Mouse (Mus musculus) layer of hippocampus, postnatal 36 days (tissue): ENCODE results near the gene Hsd17b12. TPM values are rescaled to one million over a fixed set of nuclear protein-coding genes. Genes with fewer than 3 reads are reported as not detected.
A peak's percentile ranks its signal among the peaks of the same experiment; 100 is the strongest.

Source experiments
- DNase-seq, 2 experiments: peaks; one replicate each; pipeline ENCODE4 v3.0.0; 2022
- total RNA-seq, 2 experiments: library from RNA; stranded (reverse); gene quantifications; 2 replicates each; pipeline ENCODE4 v1.2.3; 2021

Hsd17b12 gene
- total RNA-seq, 2 experiments from 2014 or later, result 70.5 to 71.0 TPM

DNA sequence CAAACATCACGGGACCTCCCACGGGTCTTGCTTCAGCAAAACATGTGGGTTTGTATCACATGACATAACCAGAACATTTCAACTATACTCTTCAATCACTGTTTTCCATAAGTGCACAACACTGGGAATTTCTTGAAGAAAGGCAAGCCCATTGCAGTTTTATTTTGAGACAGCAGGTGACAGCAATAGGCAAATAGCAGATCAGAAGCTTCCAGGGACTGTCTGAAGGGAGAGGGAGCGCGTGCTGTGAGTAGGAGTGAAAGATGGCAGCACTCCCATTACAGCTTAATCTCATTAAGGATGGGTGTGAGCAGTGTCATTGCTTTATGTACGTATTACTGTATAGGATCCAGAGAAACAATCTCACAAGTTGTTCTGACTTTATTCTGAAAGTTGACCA is 88.3 kb downstream of the Hsd17b12 start:
- no peak for DNase-seq

DNA sequence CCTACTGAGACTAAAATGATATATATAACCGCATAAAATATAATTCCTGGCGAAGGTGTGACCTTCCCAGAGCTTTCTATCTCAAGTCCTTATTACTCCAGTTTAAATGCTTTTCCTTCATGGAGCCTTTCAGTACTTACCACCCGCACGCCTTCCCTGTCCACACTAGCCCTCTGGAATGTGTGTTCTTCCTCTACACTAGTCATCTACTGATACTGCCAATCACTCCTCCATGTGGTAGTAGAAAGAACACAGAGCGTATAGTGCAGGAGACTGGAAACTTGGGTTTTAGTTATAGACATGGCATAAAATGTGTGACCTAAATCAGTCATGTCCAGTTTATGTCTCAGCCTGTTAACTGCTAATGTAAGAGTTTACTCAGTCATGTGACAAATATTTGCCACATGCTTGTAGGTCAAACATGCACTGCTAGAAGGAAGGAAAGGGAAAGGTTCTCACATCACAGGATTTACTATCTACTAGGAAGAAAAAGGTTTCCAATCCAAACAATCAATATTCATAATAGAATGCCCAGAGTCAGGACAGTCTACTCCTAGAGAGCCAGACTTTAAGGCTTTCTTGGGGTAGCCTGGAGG is 91.1 kb downstream of the Hsd17b12 start:
- no peak for DNase-seq

DNA sequence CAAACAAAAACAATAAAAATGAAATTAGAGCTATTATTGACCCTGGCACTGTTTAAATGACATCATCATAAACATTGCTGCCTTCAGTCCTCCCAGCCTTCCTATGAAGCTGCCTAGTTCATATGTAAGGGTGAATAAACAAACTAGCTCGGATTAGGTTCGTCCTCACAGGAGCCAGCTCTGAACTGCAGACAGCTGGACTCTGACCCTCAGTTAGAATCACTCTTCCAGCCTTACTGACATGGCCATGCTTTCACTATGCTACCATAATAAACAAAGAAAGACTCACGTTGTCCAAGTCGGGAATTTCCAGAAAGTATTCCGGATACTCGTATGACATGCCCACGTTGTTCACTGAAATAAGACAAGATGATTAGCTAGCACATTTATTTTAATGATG is 91.6 kb downstream of the Hsd17b12 start:
- DNase-seq, result no peak

DNA sequence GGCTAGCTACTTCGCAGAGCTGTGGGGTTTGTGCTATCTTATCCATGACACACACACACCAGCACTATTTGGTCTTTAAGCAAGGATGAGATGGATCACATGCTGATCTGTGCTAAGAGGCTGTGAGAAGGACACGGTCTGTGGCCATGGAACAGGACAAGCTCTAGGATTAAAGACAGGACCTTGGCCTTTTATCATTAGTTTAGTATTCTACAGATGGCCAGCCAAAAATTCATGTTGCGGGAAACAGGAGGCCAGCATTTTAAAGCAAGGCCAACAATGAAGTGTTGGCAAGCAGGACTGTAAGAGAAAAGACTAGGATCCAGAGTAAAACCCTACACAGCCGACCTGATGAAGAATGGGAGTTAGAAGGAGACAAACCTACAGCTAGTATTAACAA is 95.0 kb downstream of the Hsd17b12 start:
- no peak for DNase-seq

DNA sequence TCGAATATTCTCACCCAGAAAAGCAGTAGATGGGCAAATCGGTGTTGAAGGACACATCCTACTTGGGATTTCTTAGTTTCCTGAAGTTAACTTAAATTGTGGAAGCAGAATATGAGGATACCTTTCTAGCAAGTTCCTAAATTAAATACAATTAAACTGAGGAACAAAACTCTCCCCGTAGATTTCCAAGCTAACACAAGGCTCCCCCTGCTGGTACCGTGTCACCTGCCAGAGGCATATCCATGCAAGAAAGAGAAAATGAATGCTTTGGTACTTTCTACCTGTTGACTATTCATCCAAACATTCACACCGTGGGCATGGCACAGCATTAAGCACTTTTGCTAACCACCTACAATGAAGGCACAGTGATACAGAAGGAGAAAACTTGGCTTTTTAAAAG is 98.3 kb downstream of the Hsd17b12 start:
- DNase-seq, result peak in 1 of 2 experiments; percentile 25

DNA sequence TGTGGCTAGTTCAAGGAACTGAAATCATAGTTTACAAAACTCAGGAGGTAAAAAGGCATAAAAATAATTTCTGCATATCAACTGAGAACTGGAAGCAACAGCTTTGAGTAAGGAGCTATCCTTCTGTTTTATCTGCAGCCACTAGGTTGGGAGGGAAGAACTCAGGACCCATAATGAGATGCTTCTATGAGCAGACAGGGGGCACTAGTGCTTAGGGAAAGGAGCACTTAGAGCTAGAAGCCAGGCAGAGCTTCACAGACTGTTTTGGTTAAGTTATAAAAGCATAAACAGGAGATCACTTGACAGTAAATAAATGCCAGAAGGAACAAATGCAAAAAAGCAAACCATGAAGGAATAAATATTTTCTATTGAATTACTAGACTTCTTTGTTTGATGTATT is 103.0 kb downstream of the Hsd17b12 start:
- DNase-seq, result no peak

DNA sequence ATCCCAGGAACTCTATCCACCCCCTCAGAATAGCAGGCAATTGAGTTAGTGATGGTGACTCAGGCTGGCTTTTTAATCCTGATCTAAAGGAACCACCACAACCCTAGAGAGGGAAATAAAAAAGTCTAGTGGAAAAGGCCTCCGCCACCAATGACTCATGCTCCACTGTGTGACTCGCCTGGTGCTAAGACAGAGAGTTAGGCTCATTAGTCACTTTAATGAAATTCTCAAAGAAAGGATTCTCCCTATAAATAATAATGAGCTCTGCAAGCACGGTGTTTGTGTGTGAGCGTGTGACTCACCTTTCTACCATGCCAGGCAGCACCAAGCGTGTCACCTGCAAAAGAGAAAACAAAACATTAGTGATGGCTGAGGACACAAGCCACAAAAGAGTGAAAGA is 105.8 kb downstream of the Hsd17b12 start:
- no peak for DNase-seq

DNA sequence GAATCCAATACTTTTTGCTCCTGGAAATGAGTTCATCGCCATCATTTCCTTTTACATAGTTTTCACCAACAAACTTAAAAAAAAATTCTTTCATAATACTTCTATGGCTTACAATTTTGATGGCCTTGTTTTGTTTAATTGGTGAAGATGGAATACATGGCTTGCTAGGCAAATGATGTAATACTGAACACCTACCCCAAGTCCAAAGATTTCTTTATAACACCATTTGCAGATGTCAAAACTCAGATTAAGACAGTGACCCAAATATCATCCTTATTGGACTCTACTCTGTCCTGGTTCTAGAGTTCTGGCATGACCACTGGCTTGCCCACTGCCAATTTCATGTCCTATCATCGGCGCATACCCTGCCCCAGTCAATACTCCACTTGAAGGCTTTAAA is 106.9 kb downstream of the Hsd17b12 start:
- DNase-seq, result no peak

DNA sequence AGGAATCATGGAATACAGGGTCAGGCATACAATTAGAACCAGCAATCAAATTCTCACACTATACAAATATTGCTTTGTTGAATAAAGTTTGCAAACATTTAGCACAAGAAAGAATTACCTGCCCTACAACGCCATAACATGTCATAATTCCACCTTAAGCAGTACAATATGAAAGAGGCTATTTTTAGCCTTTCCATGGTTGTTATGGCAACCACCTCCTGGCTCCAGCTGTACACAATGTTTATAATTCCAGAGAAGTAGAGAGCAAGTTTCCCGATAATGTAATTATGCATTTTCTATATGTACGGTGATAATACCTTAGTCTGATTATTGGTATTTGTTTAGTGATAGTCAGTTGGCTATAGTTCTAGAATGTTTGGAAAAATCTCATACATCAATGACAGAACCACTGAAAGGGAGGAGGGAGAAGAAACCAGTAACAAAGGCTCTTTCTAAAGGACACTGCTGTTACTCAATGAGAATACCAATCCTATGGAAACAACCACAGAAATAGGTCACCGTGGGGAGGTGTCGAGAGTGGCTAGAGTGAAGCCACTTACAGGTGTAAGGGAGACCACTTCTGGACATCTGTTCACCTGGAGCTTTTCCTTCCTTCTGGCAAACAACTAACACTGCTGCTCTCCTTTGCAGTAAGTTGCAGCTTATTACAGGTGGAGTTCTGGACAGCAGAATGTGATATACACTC is 108.1 kb downstream of the Hsd17b12 start:
- DNase-seq, result no peak

DNA sequence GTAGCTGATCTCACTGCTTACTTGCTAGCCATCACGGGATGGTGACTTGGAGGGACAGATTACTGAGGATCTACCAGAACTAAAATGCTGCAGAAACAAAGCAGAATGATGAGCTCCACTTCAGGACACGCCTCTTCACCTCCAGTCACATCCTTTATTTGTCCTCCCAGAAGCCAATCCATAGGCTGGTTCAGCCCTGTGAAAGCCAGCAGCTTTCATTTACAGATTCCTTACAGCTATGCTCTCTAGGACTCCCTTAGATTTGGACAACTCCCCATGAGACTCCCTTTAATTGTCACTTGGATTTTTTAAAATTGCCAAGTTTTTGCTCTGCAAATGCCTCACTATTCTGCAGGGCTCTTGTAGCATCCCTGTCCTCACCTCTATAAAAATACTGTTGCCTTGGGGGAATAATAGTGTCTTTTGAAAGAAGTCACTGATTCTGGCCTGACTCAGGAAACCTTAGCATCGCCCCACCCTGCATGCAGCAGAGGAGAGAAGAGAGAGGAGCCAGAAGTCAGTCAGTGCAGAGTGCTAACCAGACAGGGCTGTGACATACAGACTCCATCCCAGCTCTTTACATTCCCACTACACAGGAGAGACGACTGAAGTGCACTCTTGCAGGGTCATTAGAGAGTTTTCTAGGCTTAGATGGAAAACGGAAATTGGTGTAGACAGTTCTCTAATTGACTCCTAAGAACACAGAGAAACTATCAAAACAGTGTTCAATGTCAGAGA is 108.9 kb downstream of the Hsd17b12 start:
- no peak for DNase-seq

DNA sequence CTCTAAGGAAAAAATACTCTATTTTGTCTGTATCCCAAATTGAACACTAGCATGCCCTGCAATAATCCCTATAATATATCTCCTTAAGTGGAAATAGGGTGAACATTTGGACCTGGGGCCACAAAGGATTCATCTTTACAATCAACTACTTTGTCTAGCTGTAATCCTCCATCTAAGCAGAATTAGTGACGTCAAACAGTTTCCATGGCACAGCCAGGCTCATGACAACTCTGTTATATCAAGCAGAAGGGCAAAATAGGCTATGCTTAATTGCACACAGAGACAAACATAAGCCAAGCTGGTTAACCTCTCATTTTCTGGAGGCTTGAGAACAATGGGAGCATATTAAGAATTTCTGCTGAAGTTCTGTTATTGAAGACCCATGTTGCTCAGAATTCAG is 109.5 kb downstream of the Hsd17b12 start:
- DNase-seq, result no peak

DNA sequence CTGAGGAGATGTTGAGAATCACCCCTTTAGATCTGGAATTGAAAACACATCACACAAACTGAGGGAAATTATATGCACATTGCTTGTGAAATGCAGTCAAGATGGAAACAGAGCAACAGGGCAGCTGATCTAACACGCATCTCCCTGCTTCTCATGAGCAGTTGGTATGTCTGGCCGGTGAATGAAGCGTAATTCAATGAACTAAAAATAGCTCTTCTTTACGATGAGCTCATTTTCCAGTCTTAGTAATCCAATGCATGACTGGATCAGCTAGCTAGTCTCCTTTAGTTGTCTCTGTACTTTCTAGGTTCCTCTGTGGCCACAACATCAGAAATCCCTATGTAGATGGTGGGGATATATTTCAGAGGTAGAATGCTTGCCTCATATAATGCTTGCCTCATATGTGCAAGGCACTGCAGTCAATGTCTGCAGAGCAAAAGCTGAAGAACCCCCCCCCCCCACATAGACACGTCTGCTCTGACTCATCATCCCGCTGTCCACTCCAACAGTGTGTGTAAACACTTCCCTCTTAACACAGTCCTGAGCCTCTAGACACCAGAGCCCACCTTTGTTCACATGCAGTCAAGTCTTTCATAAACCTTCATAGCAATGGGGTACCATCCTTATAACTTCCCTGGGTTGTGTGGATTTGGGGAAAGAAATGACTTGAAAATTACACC is 112.2 kb downstream of the Hsd17b12 start:
- DNase-seq, result no peak

DNA sequence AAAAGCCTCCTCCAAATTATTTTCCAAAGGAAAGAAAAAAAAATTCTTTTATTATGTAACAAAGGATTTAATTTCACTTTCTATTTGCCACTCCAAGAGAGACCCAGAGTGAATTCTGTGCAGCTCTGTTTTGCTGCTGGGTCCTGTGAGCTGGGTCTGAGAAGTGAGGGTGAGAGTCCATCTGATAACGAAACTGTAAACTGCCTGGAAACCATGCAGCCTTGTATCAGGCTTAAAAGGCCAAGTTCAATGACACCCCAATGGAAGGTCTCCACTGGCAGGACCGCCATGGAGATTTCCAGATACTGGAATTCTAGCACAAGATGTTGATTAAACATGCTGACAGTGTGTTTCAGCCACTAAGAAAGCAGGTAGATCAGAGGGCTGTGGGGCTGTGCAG is 113.6 kb downstream of the Hsd17b12 start:
- DNase-seq, result no peak

DNA sequence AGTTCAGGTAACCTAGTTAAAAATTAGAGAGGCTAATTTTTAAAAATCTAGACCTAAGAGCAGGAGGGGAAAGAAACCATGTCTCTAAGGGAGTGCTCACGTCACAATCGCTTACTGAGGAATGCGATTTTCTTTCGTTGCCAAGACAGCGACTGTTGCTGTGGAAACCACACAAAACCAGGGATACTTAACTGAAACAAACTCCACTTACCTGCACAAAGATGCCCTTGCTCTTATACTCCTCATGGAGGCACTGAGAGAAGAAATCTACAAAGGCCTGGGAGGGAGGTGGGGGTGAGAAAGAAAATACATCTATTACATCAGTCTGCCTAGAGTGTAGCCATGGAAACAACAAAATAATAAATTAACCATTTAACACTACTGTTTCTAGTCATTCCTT is 114.1 kb downstream of the Hsd17b12 start:
- peak; percentile 20 to 35 for DNase-seq

DNA sequence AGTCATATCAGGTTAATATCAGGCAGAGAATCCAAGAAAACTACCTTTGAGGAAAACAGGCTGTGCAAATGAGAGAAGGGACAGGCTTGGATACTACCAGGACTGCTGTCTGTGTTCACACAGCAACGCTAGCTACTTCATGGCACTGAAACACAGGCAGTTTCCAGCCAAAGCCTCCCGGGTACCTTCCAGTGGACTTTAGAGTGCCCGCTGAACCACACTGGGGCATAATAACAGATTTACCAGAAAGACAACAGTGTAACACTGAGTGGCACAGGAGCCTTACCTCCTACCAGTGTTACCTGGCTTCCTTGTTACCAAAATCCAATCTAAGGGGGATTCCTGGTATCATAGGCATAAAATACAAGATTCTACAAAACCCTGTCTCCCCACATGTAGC is 115.3 kb downstream of the Hsd17b12 start:
- no peak for DNase-seq

DNA sequence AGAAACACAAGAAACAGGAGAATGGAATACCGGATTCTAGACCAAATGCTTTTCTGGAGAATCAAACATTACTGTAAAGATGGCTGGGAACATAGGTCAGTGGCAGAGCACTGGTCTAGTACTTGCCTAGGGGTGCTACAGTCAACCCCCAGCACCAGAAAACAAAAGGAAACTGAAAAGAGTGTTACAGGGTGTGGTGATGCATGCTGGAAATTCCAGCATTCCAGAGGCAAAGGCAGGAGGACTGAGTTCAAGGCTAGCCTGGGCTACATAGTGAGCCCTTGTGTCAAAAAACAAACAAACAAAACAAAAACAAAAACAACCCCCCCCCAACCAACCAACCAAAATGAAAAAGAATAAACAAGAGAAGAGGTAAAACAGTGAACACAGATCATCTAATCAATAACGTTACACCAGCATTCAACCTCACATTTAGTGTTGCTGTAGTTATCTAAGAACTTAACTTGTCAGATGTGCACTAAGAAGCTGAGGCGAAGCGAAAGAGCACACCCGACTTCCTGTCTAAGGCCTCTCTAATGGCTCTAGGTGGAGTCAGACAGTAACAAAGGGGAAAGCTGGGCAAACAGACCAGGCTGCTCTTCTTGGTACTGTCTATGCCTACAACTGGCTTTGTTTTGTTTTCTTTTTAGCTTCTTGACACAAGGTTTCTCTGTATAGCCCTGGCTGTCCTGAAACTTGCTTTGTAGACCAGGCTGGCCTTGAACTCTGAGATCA is 117.2 kb downstream of the Hsd17b12 start:
- no peak for DNase-seq

DNA sequence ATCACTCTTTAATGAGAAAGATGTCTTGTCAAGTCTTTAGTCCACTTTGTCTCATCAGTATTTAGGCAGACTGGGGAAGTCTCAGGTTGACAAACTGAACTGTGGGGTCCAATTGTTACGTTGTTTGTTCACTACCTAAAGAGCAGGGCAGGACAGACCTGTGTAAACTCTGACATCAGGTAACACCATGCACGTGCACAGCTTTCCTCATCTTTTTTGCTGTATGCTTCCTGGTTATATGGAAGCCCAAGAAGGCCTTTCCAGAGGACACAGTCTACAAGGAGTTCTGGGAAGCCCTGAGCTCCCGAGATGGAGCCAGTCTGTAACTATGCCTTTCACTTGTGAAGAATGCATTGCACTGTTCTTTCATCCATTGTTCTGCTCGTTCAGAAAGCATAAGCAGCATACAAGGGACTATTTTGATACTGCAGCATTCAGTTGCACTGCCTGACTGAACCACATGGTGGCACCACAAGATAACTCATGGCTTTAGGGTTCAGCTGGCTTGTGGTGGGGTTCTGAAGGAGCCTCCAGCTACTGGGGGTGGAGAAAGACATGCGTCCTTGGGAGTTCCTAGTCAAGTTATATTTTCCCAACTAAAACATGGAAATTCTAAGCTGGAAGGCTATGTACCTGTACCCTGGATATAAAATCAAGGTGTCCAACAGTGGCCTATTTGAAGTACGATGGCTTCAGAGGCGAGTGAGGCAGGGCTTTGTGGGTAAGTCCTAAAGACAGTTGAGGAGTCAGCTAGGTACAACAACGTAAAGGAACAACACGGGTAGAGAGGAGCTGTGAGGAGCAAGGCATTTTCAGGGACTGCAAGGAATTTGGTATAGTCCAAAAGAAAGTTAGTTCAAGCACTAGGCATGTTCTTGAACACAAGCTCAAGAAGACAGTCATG is 122.1 kb downstream of the Hsd17b12 start:
- peak; percentile 81 to 86 for DNase-seq

DNA sequence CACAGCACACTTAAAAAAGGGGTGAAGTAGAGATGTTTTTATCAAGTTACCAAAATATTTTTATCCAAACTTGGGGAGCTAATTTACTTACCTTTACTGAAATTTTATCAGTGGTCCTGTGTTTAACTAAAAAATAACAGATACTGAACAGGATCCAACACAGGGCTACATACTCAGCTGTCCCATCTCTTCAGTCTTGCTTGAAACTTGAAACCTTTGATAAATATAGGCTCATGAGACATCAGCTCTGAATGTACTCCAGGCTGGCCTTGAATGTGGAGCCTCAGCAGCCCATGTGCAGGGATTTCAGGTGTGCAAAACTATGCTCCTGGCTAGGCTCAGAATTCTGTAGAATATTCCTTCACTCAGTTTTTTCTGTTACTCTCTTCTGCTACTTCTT is 127.2 kb downstream of the Hsd17b12 start:
- DNase-seq, result no peak

DNA sequence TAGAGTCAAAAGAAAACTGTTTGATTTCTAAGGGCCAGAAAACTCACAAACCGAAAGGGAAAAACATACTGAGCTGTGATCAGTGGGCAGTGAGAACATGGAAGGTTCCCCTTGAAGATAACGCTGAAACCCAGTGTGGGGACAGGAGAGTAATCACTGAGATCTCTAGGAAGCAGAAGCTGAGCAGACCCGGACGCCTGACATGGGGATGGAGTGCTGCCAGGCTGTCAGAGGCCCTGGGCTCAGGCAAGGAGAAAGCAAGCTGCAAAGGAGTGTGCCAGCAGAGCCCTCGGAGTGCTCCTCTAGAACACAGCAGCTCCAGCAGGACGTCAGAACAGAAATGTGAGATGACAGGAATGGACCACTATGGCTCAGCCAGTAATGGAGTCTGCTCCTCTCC is 133.1 kb downstream of the Hsd17b12 start:
- DNase-seq, result no peak

DNA sequence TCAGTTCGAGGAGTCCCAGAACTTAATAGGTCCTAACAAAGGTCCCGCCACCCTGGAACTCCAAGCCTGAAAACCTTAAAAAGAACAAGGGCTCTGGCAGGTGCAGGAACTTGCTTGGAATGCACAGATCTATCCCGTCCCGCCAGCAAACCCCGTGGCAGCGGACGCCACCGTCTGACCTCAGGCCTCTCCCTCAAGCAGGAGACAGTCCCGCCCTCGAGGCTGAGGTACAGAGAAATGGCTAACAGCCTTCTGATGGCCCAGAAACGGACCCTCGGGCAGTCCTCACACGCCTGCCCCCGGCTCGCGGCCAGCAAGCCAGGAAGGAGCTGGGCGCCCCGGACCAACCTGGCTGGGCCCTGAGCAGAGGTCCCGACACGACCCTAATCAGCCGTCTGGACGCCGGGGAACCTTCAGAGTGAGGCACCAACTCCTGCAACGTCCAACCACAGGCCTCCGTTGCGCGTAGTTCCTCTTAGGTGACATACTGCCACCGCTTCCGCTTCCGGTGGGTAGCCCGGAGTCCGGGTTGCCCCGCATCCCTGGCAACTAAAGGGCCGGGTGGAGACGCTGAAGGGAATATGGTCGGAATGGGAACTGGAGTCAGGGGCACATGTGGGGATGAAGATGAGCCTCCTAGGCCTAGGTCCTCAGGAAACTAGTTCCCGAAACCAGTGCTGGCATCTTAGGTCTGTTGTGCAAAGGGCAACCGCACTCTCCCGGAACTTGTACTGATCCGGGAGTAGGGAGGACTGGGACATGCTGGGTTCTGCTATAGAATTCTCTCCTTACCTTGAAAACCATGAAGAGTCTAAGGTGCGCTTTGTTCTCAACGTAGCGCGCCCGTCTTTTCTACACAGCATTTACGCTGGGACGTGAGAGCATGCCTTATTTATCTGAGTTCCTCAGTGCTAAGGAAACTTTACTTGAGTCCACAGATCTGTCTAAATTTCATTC is 147.2 kb downstream of the Hsd17b12 start, which contains the start of gene Alkbh3:
TSS of gene Alkbh3 (minus strand) at position 473 of the 957 bp plus-strand sequence.
- peak; percentile 90 to 92 for DNase-seq
